Mouse (Mus musculus) left cerebral cortex, adult 11 months (tissue): ENCODE data around the gene Cdan1.
"Not testable (repeated sequence)": the region's sequence is repeated elsewhere in the genome, so short reads cannot be mapped to it uniquely, and the experiment has no call there.

Source experiments
- DNase-seq: peaks from one replicate; pipeline ENCODE4 v3.0.0; 2022; ENCODE audit warnings: low spot score

Cdan1 gene

DNA sequence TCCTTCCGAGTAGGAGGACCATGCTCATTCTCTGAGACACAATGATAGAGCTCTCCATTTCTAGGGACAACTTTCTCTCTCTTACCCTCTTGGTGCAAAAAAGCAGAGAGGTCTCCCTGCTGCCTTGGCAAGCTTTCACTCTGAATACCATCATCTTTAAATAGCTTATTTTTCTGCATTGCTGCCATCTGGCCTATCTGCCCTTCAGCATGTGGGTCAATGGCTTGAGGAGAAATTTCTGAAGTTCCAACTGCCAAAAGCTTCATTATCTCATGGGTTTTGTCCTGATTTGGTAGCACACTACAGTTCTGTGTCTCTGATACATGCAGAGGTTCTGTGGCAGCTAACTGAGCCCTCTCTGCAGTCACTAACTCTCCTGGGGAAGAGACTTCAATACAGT lies 104.4 kb downstream of the Cdan1 start:
- DNase-seq = no peak

DNA sequence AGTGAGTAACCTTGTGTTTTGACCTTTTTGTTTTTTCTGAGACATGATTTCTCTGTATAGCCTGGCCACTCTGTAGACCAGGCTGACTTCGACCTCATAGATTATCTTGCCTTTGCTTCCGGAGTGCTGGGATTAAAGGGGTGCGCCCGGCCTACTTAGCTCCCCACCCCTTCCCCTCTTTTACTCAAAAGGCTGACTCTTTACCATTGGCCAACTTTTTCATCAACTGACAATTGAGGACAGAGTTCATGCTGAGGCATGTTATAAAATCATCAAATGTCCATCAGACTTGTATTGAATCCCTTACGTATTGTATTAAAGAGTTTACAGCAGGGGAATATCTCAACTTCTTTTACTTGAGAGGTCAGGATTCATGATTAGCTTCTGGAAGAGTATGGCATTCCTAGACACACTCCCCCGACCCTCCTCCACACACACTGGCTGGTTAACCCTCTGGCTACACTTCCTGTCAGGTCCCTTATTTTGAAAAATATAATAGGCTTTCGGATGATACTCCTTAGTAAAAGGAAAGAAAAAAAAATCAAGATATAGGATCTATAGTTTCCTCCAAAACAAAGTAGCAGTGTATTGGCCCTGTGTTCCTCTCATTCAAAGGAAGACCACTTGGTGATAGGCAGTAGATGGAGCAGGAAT lies 117.9 kb downstream of the Cdan1 start:
- DNase-seq = no peak

DNA sequence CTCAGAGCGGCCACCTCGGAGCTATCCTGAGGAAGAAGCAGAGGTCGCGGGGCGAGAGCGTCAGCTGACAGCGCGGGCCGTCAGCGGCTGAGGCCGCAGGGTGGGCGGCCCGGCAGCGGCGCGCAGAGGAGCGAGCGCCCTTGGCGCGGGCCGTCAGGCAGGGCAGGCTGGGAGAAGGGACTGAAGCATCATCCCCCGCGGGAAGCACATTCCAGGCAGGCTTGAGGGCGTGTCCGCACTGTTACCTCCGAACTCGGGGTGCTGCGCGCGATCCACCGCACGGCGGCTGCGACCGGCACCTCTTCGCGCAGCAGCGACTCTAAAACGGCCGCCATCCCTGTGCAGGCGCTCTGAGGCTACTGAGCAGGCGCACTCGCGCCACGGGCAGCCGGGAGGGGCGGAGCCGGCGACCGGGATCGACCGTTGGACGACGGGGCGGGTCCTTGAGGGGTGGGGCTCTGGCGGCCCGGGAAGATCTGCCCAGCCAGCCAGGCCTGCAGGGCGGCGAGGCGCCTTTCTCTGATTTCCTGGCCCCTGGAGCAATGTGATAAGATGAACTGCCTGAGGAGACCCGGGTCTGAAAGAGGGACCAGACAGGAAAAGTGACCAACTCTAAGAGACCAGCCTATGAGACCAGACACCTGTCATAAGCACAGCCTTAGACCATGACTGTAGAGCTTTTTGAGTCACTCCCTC lies 118.6 kb downstream of the Cdan1 start:
- DNase-seq = peak; percentile 74

GRCm38 (mm10) chr2:120730639-120731166 lies 119.2 kb downstream of the Cdan1 start:
- no peak for DNase-seq

DNA sequence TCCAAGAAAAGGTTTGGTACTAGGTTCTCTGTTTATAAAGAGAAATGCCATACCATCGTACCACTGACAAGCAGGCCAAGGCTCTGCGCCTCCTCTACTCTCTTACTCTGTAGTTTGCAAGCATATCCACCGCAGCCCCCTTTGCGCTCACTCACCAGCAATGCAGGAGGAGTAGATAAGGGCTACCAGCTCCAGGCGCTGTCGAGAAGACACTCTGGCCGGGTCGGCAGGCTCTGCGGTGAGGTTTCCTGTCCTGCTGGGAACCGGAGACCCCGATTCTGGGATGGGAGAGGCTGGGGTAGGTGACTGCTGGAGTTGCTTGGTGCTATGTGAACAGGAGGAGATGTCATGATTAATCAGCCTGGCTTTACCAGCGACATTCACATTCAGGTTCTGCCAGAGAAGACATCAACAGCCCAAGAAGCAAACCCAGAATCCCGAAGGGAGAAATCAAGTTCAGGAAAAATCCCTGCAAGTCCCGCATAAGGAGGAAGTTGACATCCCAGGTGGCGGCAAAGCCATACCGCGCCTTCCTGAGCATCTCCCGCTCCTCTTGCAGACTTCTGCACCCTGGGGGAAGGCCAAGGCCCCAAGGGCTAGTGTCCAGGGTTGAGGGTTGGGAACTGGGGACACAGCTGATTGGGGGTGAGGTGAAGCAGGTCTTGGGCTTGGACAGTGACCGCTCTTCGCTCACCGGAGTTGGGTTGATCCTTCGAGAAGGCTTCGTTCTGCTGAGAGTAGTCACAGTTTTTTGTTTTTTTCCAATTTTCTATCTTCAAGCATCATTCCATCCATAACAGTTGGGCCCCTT lies 119.9 kb downstream of the Cdan1 start:
- no peak for DNase-seq

DNA sequence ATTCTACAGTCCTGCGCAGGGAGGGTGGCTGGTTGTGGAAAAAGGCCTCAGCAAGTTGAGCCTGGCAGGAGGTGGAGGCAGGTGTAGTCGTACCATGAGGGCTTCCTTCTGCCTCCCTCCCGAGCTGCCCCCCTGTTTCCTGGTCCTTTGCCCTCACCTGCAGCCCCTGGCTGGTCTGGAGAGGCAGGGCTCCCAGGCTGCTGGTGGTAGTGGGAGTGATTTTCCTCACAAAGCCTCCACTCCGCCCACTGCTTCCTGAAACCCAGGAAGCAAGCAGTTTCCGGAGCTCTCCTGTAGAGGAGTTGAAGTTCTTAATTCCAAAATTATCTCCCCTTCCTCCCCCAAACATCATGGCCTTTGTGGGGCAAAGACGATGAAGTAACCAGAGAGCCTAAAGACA lies 125.8 kb downstream of the Cdan1 start:
- no peak for DNase-seq

DNA sequence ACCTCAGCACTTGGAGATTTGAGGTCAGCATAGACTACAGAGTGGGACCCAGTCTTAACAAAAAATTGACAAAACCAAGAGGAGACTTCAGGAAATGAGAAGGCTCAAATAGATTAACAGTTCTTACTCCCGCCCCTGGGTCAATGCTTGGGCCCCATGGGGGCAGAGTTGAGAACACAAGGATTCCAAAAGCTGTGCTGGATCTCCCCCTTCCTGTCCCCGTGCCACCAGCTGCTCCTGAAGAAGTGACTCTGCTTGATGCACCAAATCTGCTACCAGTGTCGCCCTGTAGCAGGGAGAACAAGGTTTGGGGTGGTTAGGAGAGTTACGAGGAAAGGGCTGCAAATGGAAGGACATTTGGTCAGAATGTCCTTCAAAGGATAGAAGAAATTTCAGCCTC lies 126.3 kb downstream of the Cdan1 start:
- no peak for DNase-seq

GRCm38 (mm10) chr2:120722491-120722890 lies 127.4 kb downstream of the Cdan1 start:
- no peak for DNase-seq

GRCm38 (mm10) chr2:120721911-120722310 lies 128.0 kb downstream of the Cdan1 start:
- DNase-seq = no peak

- DNase-seq = no peak
Measured at GRCm38 (mm10) chr2:120720821-120721220, 129.1 kb downstream of the Cdan1 start.

DNA sequence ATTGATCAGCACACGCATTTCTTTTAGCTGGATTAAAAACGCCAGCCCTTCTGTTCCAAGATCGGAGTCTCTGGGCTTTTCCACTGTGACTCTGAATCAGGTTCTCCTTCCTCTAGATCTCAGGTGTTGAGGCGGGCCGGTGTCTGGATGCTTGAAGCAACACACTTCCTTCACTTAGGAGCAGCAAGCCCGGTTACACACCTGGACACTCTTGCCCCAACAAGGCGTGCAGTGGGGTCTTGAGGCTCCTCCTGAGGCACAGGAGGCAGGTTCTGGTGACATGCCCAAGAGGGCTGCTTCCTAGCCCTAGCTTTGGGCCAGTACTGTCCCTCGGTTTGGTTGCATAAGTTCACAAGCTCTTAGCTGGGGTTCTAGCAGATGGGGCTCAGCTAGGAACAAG lies 131.4 kb downstream of the Cdan1 start:
- no peak for DNase-seq

- no peak for DNase-seq
Measured at GRCm38 (mm10) chr2:120713441-120713840, 136.5 kb downstream of the Cdan1 start.

DNA sequence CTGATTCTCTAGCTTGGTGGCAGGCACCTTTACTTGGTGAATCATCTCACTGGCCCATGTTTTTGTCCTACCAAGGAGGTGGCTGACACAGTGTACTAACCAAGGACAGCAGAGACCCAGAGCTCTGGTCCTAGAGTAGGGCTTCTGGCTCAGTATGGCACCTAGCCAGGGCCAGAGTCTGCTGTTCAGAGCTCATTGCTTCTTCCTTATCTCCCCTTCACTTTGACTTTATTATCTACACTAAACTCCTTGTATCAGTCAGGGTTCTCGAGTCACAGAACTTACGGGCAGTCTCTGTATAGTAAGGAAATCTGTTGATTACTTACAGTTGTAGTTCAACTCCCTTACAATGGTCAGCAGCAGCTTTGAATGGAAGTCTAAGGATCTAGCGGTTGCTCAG lies 139.0 kb downstream of the Cdan1 start:
- no peak for DNase-seq

- no peak for DNase-seq
Measured at GRCm38 (mm10) chr2:120710154-120710553, 139.8 kb downstream of the Cdan1 start.

DNA sequence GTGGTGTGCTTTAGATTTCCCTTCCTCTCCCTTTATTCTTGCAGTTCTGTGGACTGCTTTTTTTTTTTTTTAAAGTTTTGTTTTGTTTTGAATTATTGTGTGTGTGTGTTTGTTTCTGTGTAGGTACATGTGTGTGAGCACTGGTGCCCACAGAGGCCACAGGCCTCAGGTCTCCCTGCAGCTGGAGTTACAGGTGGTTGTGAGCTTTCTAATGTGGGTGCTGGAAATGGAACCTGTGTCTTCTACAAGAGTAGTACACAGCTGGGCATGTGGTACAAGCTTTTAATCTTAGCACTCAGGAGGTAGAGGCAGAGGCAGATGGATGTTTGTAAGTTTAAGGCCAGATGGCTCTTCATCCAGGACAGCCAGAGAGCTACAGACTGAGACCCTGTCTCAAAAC lies 142.9 kb downstream of the Cdan1 start:
- no peak for DNase-seq

DNA sequence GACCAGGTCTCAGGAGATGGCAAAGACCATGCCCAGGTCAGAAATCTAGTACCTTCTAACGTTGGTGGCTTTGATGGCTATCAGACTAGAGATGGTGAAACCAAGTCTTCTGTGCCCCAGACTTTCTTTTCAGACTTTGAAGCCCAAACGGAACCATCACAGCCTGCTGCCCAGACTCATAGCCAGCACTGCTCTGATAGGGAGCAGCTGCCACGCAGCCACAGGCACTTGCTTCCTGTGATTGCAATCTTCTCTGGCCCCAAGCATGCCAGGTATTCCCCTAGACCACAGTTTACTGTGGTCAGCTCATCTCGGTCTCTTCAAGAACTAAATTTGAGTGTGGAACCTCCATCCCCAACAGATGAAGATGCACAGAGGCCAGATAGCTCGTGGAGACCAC lies 147.3 kb downstream of the Cdan1 start:
- no peak for DNase-seq

- no peak for DNase-seq
Measured at GRCm38 (mm10) chr2:120700379-120700885, 149.5 kb downstream of the Cdan1 start.

- no peak for DNase-seq
Measured at GRCm38 (mm10) chr2:120697767-120698166, 152.2 kb downstream of the Cdan1 start.

GRCm38 (mm10) chr2:120681151-120681550 lies 168.8 kb downstream of the Cdan1 start:
- DNase-seq = not testable (repeated sequence)

DNA sequence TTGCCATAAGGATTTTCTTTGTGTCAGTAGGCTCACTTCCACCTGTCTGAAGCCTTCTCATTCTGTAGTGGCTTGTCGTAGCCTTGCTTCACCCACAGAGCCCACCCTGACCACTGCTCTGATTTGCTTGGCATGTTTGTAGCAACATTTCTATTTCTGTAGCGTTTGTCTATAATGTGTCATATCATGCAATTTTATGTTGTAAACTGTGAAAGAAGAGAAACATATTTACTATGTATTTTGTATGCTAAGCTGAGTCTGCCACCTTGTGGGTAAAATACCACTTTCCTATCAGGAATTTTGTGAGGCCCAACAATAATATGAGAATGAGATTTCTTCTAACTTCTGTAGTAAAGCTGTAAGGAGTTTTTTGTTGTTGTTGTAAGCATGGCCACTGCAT lies 179.7 kb downstream of the Cdan1 start:
- DNase-seq = no peak

DNA sequence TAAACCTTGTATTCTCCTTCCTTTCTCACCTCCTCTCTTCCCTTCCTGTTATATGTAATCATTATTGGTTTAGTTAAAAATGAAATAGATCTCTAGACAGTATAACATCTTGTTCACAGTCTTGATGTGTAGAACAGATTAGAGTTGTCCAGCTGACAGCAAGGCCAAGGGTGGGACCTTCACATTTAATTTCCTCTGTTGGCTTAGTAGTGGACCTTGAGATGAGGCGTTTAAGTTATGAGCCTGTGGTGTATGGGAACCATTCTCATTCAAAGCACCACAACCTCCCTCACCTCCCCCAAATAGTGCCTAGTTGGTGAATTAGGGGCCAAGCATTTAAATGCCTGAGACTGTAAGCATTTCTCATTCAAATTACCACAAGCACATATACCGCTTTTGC lies 182.5 kb downstream of the Cdan1 start:
- DNase-seq = no peak
